Mouse (Mus musculus) testis, adult 2 months (tissue): Measurements from ENCODE around the gene 4933428G20Rik.

Experiments
- CTCF ChIP-seq: fragments of 200-500 bp; IDR thresholded peaks from 2 replicates; pipeline ENCODE4 v1.5.1; 2012; ENCODE audit warnings: low read depth, mild to moderate bottlenecking, inconsistent platforms, low read length, moderate library complexity; ENCODE audit not compliant: control insufficient read depth, insufficient read depth, insufficient replicate concordance
- POLR2A ChIP-seq: fragments of 200-500 bp; IDR thresholded peaks from 2 replicates; pipeline ENCODE4 v1.6.1; 2012; ENCODE audit warnings: low read depth, mild to moderate bottlenecking, inconsistent platforms, low read length, moderate library complexity; ENCODE audit not compliant: control insufficient read depth

DNA sequence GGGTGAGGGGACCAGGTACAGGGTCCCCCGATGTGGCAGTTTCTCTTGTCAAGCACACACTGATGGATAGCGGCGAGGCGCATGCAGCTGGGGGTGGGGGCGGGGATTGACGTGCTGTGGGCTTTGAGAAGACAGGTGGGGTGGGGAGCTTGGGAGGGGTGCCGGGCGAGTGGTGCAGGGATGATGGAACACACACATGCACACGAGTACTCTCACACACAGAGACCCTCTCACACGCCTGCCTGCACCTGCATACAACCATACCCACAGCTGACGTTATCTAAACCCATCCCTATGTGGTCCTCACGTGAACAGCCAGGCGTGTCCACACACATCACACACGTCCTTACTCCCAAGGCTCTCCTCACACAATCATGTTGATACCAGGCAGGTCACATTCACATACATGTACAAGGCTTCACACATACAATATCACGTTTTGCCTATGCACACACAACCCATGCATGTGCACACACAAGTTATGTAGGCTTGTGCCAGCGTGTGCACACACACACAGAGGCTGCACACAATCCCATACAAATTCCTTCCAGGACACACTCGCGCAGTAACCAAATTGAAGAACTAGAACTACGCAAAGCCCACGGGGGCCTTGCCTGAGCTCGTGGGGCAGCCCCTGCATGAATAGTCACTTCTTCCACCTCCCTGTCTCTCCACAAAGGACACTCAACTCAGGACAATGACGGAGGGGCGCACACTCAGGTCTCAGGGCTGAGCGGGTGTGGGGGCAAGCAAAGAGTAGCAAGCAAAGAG lies 9.8 kb upstream of the 4933428G20Rik start:
- no peak for TF ChIP-seq CTCF
- TF ChIP-seq POLR2A = no peak
